Mouse (Mus musculus) MEL (cell line): ENCODE measurements around the gene Slc38a4.

ENCODE experiments used
- CTCF ChIP-seq, 3 experiments: IDR thresholded peaks in 2 of 3; conservative IDR thresholded peaks in 1 of 3; 2 replicates each; pipeline ENCODE4 v1.5.1; 2011 to 2012; ENCODE audit warnings: low read length in 3 of 3, low read depth in 2 of 3, mild to moderate bottlenecking in 2 of 3, improper control_type of control experiment in 1 of 3, inconsistent platforms in 1 of 3, mixed read lengths in 1 of 3, moderate library complexity in 1 of 3; ENCODE audit not compliant: control insufficient read depth in 1 of 3, insufficient read depth in 1 of 3, poor library complexity in 1 of 3, severe bottlenecking in 1 of 3
- EP300 ChIP-seq, 2 experiments: IDR thresholded peaks; 2 replicates each; pipeline ENCODE4 v1.6.1; 2011; ENCODE audit warnings: improper control_type of control experiment in 2 of 2, low read length in 2 of 2, low read depth in 1 of 2, mild to moderate bottlenecking in 1 of 2
- ETS1 ChIP-seq: IDR thresholded peaks from 2 replicates; pipeline ENCODE4 v1.6.1; 2012; ENCODE audit warnings: low read depth, mild to moderate bottlenecking, inconsistent platforms, low read length, improper control_type of control experiment, moderate library complexity
- GATA1 ChIP-seq: IDR thresholded peaks from 2 replicates; pipeline ENCODE4 v1.6.1; 2011; ENCODE audit warnings: low read depth, low read length, improper control_type of control experiment
- MAX ChIP-seq: IDR thresholded peaks from 2 replicates; pipeline ENCODE4 v1.6.1; 2011; ENCODE audit warnings: low read length, improper control_type of control experiment
- MYC ChIP-seq: IDR thresholded peaks from 2 replicates; pipeline ENCODE4 v1.6.1; 2011; ENCODE audit warnings: low read depth, mild to moderate bottlenecking, low read length, improper control_type of control experiment, moderate library complexity
- POLR2AphosphoS2 ChIP-seq: IDR thresholded peaks from 2 replicates; pipeline ENCODE4 v1.6.1; 2011; ENCODE audit warnings: low read length, improper control_type of control experiment
- RCOR1 ChIP-seq: IDR thresholded peaks from 2 replicates; pipeline ENCODE4 v1.6.1; 2012; ENCODE audit warnings: low read depth, mild to moderate bottlenecking, inconsistent platforms, low read length, improper control_type of control experiment
- TAL1 ChIP-seq: IDR thresholded peaks from 2 replicates; pipeline ENCODE4 v1.6.1; 2012; ENCODE audit warnings: mild to moderate bottlenecking, inconsistent platforms, low read length, moderate library complexity, mixed read lengths
- TCF12 ChIP-seq: IDR thresholded peaks from 2 replicates; pipeline ENCODE4 v1.6.1; 2014; ENCODE audit warnings: low read depth, mild to moderate bottlenecking, inconsistent platforms, low read length, improper control_type of control experiment, moderate library complexity
- USF1 ChIP-seq: IDR thresholded peaks from 2 replicates; pipeline ENCODE4 v1.6.1; 2014; ENCODE audit warnings: low read depth, mild to moderate bottlenecking, inconsistent platforms, low read length, improper control_type of control experiment, moderate library complexity
- ZNF384 ChIP-seq: IDR thresholded peaks from 2 replicates; pipeline ENCODE4 v1.6.1; 2012; ENCODE audit warnings: low read depth, mild to moderate bottlenecking, inconsistent platforms, low read length, improper control_type of control experiment

- TF ChIP-seq TCF12 (no peak), RCOR1 (no peak), MYC (no peak), CTCF (IDR thresholded peaks at IDR 0.05 in 2 of 3, conservative IDR thresholded peaks at IDR 0.05 in 1 of 3; ENCODE audit: control insufficient read depth in 1 of 3, insufficient read depth in 1 of 3, low read depth in 2 of 3, low read length in 3 of 3, poor library complexity in 1 of 3, severe bottlenecking in 1 of 3) (no peak), MAX (no peak), POLR2AphosphoS2 (no peak), TAL1 (no peak), ZNF384 (no peak), USF1 (no peak), EP300 (IDR thresholded peaks at IDR 0.05; ENCODE audit: low read depth in 1 of 2, low read length in 2 of 2) (no peak), ETS1 (no peak), GATA1 (no peak)
Measured at GRCm38 (mm10) chr15:96968741-96969140, 87.0 kb downstream of the Slc38a4 start.
